Mouse (Mus musculus): ENCODE data around the gene Nin. TPM values are rescaled to one million over a fixed set of nuclear protein-coding genes. Genes with fewer than 3 reads are reported as not detected.

The Nin gene
- total and polyA plus RNA-seq, 3 experiments = 29.0 to 51.7 (median 37.2) TPM

- no peaks in the 10 kb centered on the region for H3K9me3 ChIP-seq (replicated peaks; ENCODE audit: low read length)
- peaks cover 0 to 8% of the 10 kb centered on the region in 2 experiments for H3K36me3 ChIP-seq (replicated peaks in 1 of 2; ENCODE audit: control insufficient read depth in 1 of 2, insufficient read depth in 1 of 2, low read length in 1 of 2)
- H3K27me3 ChIP-seq (replicated peaks) = peaks cover 13% of the 10 kb centered on the region
- dilution Hi-C loops (cut with MboI; ENCODE audit: extremely low pct_ligation_motif_present, extremely low pct_unique_long_range_greater_than_20kb, low sequenced_read_pairs) = no loop called here
- in situ Hi-C loops (cut with MboI; ENCODE audit: low pct_ligation_motif_present, low pct_unique_long_range_greater_than_20kb, low sequenced_read_pairs) = no loop called here
- H3K9ac ChIP-seq (ENCODE audit: insufficient read depth, low read depth) = peak overlapping the region; percentile 99
- peak; percentile 60 for DNase-seq (ENCODE audit: extremely low read depth)
- TF ChIP-seq JUN (IDR thresholded peaks at IDR 0.05; ENCODE audit: insufficient read depth, low read depth, low read length) (no peak), BHLHE40 (IDR thresholded peaks at IDR 0.05; ENCODE audit: low read depth, low read length) (peak; percentile 41), NELFE (IDR thresholded peaks at IDR 0.05; ENCODE audit: low read depth, low read length) (peak; percentile 63), NRF1 (IDR thresholded peaks at IDR 0.05; ENCODE audit: low read depth, low read length) (peak; percentile 63), MYC (IDR thresholded peaks at IDR 0.05; ENCODE audit: low read depth, low read length) (peak; percentile 34; the same call in 1 of the 2 replicates), POLR2A (IDR thresholded peaks at IDR 0.05; ENCODE audit: low read depth, low read length) (peak; percentile 75), MXI1 (IDR thresholded peaks at IDR 0.05; ENCODE audit: low read depth, low read length) (peak; percentile 88), SIN3A (IDR thresholded peaks at IDR 0.05; ENCODE audit: low read length) (peak; percentile 50; the same call in 1 of the 2 replicates), RAD21 (IDR thresholded peaks at IDR 0.05; ENCODE audit: low read depth, low read length) (no peak), ZMIZ1 (IDR thresholded peaks at IDR 0.05; ENCODE audit: low read depth, low read length) (peak; percentile 23; the same call in 1 of the 2 replicates), HCFC1 (IDR thresholded peaks at IDR 0.05; ENCODE audit: low read depth, low read length) (0 out of 2 replicates have a peak, but pooled peaks have one; percentile 21), IRF4 (IDR thresholded peaks at IDR 0.05; ENCODE audit: low read depth, low read length) (0 out of 2 replicates have a peak, but pooled peaks have one; percentile 25), MAFK (IDR thresholded peaks at IDR 0.05; ENCODE audit: insufficient replicate concordance, low read length) (no peak), UBTF (IDR thresholded peaks at IDR 0.05; ENCODE audit: low read depth, low read length) (peak; percentile 68), CTCF (conservative IDR thresholded peaks at IDR 0.05 in 1 of 2, IDR thresholded peaks at IDR 0.05 in 1 of 2; ENCODE audit: low read depth in 2 of 2, low read length in 2 of 2) (peak in 1 of 2 experiments; percentile 9; a peak in 1 of 4 replicates)
- H3K4me1 ChIP-seq (ENCODE audit: control insufficient read depth in 1 of 2, insufficient read depth in 2 of 2) = peaks cover 5 to 46% of the 10 kb centered on the region in 2 experiments
- H3K4me3 ChIP-seq (replicated peaks in 1 of 3; ENCODE audit: low read depth in 2 of 3, low read length in 2 of 3, poor library complexity in 1 of 3) = peak overlapping the region; percentile 69 to 97 (median 87)
- H3K27ac ChIP-seq (ENCODE audit: insufficient read depth, low read depth) = peak overlapping the region; percentile 61
- peak overlapping the region; percentile 78 for H3K4me2 ChIP-seq (ENCODE audit: insufficient read depth, low read depth, poor library complexity, severe bottlenecking)
- H3K79me2 ChIP-seq (replicated peaks; ENCODE audit: control insufficient read depth, extremely low read depth, insufficient read depth, poor library complexity, severe bottlenecking) = peaks cover 5% of the 10 kb centered on the region
Measured at GRCm38 (mm10) chr12:70111367-70112089, 2.0 kb downstream of the Nin start.

- peaks cover 5 to 51% of the 10 kb centered on the region in 2 experiments for H3K4me1 ChIP-seq (ENCODE audit: control insufficient read depth in 1 of 2, insufficient read depth in 2 of 2)
- peaks cover 6% of the 10 kb centered on the region for H3K79me2 ChIP-seq (replicated peaks; ENCODE audit: control insufficient read depth, extremely low read depth, insufficient read depth, poor library complexity, severe bottlenecking)
- H3K4me3 ChIP-seq (replicated peaks in 1 of 3; ENCODE audit: low read depth in 2 of 3, low read length in 2 of 3, poor library complexity in 1 of 3) = peak overlapping the region; percentile 69 to 97 (median 87)
- peak overlapping the region; percentile 78 for H3K4me2 ChIP-seq (ENCODE audit: insufficient read depth, low read depth, poor library complexity, severe bottlenecking)
- TF ChIP-seq SIN3A (IDR thresholded peaks at IDR 0.05; ENCODE audit: low read length) (no peak; the same call in 1 of the 2 replicates), TCF12 (IDR thresholded peaks at IDR 0.05; ENCODE audit: low read depth, low read length) (no peak), CHD2 (IDR thresholded peaks at IDR 0.05; ENCODE audit: low read length) (no peak), E2F4 (IDR thresholded peaks at IDR 0.05; ENCODE audit: insufficient replicate concordance, low read depth, low read length) (no peak), JUN (IDR thresholded peaks at IDR 0.05; ENCODE audit: insufficient read depth, low read depth, low read length) (no peak), SMC3 (IDR thresholded peaks at IDR 0.05; ENCODE audit: low read depth, low read length) (no peak)
- dilution Hi-C loops (cut with MboI; ENCODE audit: extremely low pct_ligation_motif_present, extremely low pct_unique_long_range_greater_than_20kb, low sequenced_read_pairs) (no loop called here), in situ Hi-C loops (cut with MboI; ENCODE audit: low pct_ligation_motif_present, low pct_unique_long_range_greater_than_20kb, low sequenced_read_pairs) (no loop called here)
- peaks cover 0 to 8% of the 10 kb centered on the region in 2 experiments for H3K36me3 ChIP-seq (replicated peaks in 1 of 2; ENCODE audit: control insufficient read depth in 1 of 2, insufficient read depth in 1 of 2, low read length in 1 of 2)
- DNase-seq (ENCODE audit: extremely low read depth) = no peak
- H3K27ac ChIP-seq (ENCODE audit: insufficient read depth, low read depth) = no peak overlapping the region
- peak overlapping the region; percentile 99 for H3K9ac ChIP-seq (ENCODE audit: insufficient read depth, low read depth)
- H3K9me3 ChIP-seq (replicated peaks; ENCODE audit: low read length) = no peaks in the 10 kb centered on the region
- peaks cover 13% of the 10 kb centered on the region for H3K27me3 ChIP-seq (replicated peaks)
Measured at GRCm38 (mm10) chr12:70111117-70111366, 2.5 kb downstream of the Nin start.

All from CH12.LX (cell line).